Mouse (Mus musculus): Measurements from ENCODE around the gene Slpi. TPM values are rescaled to one million over a fixed set of nuclear protein-coding genes. Genes with fewer than 3 reads are reported as not detected.

Slpi gene
- total and polyA plus RNA-seq, 3 experiments = not detected

GRCm38 (mm10) chr2:164424406-164424805 lies 35.5 kb upstream of the Slpi start:
- TF ChIP-seq CHD2 (IDR thresholded peaks at IDR 0.05; ENCODE audit: low read length) = no peak
- H3K9ac ChIP-seq (ENCODE audit: control insufficient read depth, low read depth, low read length, poor library complexity, severe bottlenecking) = no peak overlapping the region
- no peak overlapping the region for H3K4me3 ChIP-seq (ENCODE audit: control insufficient read depth in 1 of 2, insufficient read depth in 1 of 2, low read depth in 2 of 2, low read length in 2 of 2)
- H3K27ac ChIP-seq (ENCODE audit: control insufficient read depth, low read depth, low read length) = no peak overlapping the region
- no peak for DNase-seq (ENCODE audit: low read depth, low spot score)
- H3K79me2 ChIP-seq (ENCODE audit: control insufficient read depth, insufficient read depth, low read length, poor library complexity) = no peaks in the 10 kb centered on the region
- H3K36me3 ChIP-seq (ENCODE audit: control insufficient read depth in 1 of 2, insufficient read depth in 2 of 2, low read length in 2 of 2) = no peaks in the 10 kb centered on the region
- H3K27me3 ChIP-seq (ENCODE audit: control insufficient read depth in 1 of 2, insufficient read depth in 2 of 2, low read length in 2 of 2) = peaks cover 0 to 7% of the 10 kb centered on the region in 2 experiments; a peak in 3 of 4 replicates
- H3K4me1 ChIP-seq (ENCODE audit: control insufficient read depth in 1 of 2, insufficient read depth in 2 of 2, low read length in 2 of 2) = no peaks in the 10 kb centered on the region
- H3K9me3 ChIP-seq (replicated peaks; ENCODE audit: insufficient read depth, low read length) = no peaks in the 10 kb centered on the region

- H3K9ac ChIP-seq (ENCODE audit: control insufficient read depth, low read depth, low read length, poor library complexity, severe bottlenecking) = no peak overlapping the region
- H3K4me1 ChIP-seq (ENCODE audit: control insufficient read depth in 1 of 2, insufficient read depth in 2 of 2, low read length in 2 of 2) = no peaks in the 10 kb centered on the region
- H3K36me3 ChIP-seq (ENCODE audit: control insufficient read depth in 1 of 2, insufficient read depth in 2 of 2, low read length in 2 of 2) = no peaks in the 10 kb centered on the region
- no peak for DNase-seq (ENCODE audit: low read depth, low spot score)
- no peak for TF ChIP-seq TAL1 (IDR thresholded peaks at IDR 0.05; ENCODE audit: low read length)
- no peak for TF ChIP-seq ZKSCAN1 (IDR thresholded peaks at IDR 0.05; ENCODE audit: low read depth, low read length)
- TF ChIP-seq ELF1 (IDR thresholded peaks at IDR 0.05; ENCODE audit: low read depth, low read length) = no peak
- no peak for TF ChIP-seq MYC (IDR thresholded peaks at IDR 0.05; ENCODE audit: low read depth, low read length)
- no peak for TF ChIP-seq EP300 (IDR thresholded peaks at IDR 0.05; ENCODE audit: low read depth in 1 of 2, low read length in 2 of 2)
- no peak for TF ChIP-seq GABPA (IDR thresholded peaks at IDR 0.05; ENCODE audit: low read depth, low read length)
- no peak for TF ChIP-seq SIN3A (IDR thresholded peaks at IDR 0.05; ENCODE audit: low read length)
- no peak for TF ChIP-seq MAFK (IDR thresholded peaks at IDR 0.05; ENCODE audit: borderline replicate concordance, low read depth, low read length)
- no peak for TF ChIP-seq GATA1 (IDR thresholded peaks at IDR 0.05; ENCODE audit: low read depth, low read length)
- TF ChIP-seq POLR2A (IDR thresholded peaks at IDR 0.05; ENCODE audit: control insufficient read depth in 1 of 2, insufficient read depth in 1 of 2, low read depth in 1 of 2, low read length in 2 of 2, poor library complexity in 1 of 2) = no peak
- TF ChIP-seq ZC3H11A (IDR thresholded peaks at IDR 0.05; ENCODE audit: low read depth, low read length) = no peak
- TF ChIP-seq RAD21 (IDR thresholded peaks at IDR 0.05; ENCODE audit: low read depth, low read length) = no peak
- no peak for TF ChIP-seq ETS1 (IDR thresholded peaks at IDR 0.05; ENCODE audit: low read depth, low read length)
- no peak for TF ChIP-seq CHD1 (IDR thresholded peaks at IDR 0.05; ENCODE audit: low read depth, low read length)
- no peak overlapping the region for H3K4me3 ChIP-seq (ENCODE audit: control insufficient read depth in 1 of 2, insufficient read depth in 1 of 2, low read depth in 2 of 2, low read length in 2 of 2)
- H3K27ac ChIP-seq (ENCODE audit: control insufficient read depth, low read depth, low read length) = no peak overlapping the region
- H3K79me2 ChIP-seq (ENCODE audit: control insufficient read depth, insufficient read depth, low read length, poor library complexity) = no peaks in the 10 kb centered on the region
- peaks cover 0 to 6% of the 10 kb centered on the region in 2 experiments; a peak in 3 of 4 replicates for H3K27me3 ChIP-seq (ENCODE audit: control insufficient read depth in 1 of 2, insufficient read depth in 2 of 2, low read length in 2 of 2)
- H3K9me3 ChIP-seq (replicated peaks; ENCODE audit: insufficient read depth, low read length) = no peaks in the 10 kb centered on the region
Measured at GRCm38 (mm10) chr2:164423464-164423863, 34.6 kb upstream of the Slpi start.

All from MEL (cell line).